Mouse (Mus musculus) liver, postnatal 0 days (tissue): ENCODE results near the gene Miga1.

Experiments
- CTCF ChIP-seq: sonication (generic); IDR thresholded peaks from 2 replicates; pipeline ENCODE4 v1.5.1; 2016; ENCODE audit warnings: antibody characterized with exemption, low read depth
- EP300 ChIP-seq: IDR thresholded peaks from 2 replicates; pipeline ENCODE4 v1.6.1; 2016; ENCODE audit warnings: antibody characterized with exemption, low read depth, mild to moderate bottlenecking

GRCm38 (mm10) chr3:152266036-152266421, 74.2 kb downstream of the Miga1 start, which contains the start of gene Nexn:
- no peak for TF ChIP-seq CTCF
- no peak for TF ChIP-seq EP300
